Mouse (Mus musculus) hindbrain, postnatal 0 days (tissue): ENCODE results near the gene Sugp2. TPM values are rescaled to one million over a fixed set of nuclear protein-coding genes. Genes with fewer than 3 reads are reported as not detected.
"Not testable (repeated sequence)": the region's sequence is repeated elsewhere in the genome, so short reads cannot be mapped to it uniquely, and the experiment has no call there.

ENCODE experiments used
- ATAC-seq: fragments of 200-750 bp; cut with Nextera tagmentation; 2 replicates; pipeline ENCODE4 v1.8.0; 2017; ENCODE audit warnings: mild to moderate bottlenecking, moderate TSS enrichment, moderate library complexity
- DNase-seq: peaks from one replicate; pipeline ENCODE4 v3.0.0-alpha.2; 2015; ENCODE audit warnings: low spot score
- H3K27ac ChIP-seq: fragments of 300-500 bp; sonication (generic); 2 replicates; pipeline ENCODE4 v1.5.1; 2014; ENCODE audit warnings: mild to moderate bottlenecking
- H3K27me3 ChIP-seq: fragments of 300-500 bp; sonication (generic); 2 replicates; pipeline ENCODE4 v1.6.1; 2014; ENCODE audit warnings: low read length, mixed read lengths; ENCODE audit not compliant: insufficient read depth
- H3K36me3 ChIP-seq: fragments of 300-500 bp; sonication (generic); 2 replicates; pipeline ENCODE4 v1.6.1; 2014; ENCODE audit warnings: low read length, mixed read lengths; ENCODE audit not compliant: insufficient read depth
- H3K4me1 ChIP-seq: fragments of 300-500 bp; sonication (generic); 2 replicates; pipeline ENCODE4 v1.6.1; 2014; ENCODE audit warnings: antibody characterized with exemption, low read length, mixed read lengths; ENCODE audit not compliant: insufficient read depth
- H3K4me2 ChIP-seq: fragments of 300-500 bp; sonication (generic); 2 replicates; pipeline ENCODE4 v1.6.1; 2014; ENCODE audit warnings: low read depth, mild to moderate bottlenecking, low read length, moderate library complexity, mixed read lengths
- H3K4me3 ChIP-seq: fragments of 300-500 bp; sonication (generic); 2 replicates; pipeline ENCODE4 v1.5.1; 2014; ENCODE audit warnings: low read length
- H3K9ac ChIP-seq: fragments of 300-500 bp; sonication (generic); replicated peaks from 2 replicates; pipeline ENCODE4 v1.6.1; 2014; ENCODE audit warnings: mild to moderate bottlenecking, low read length, moderate library complexity, mixed read lengths
- H3K9me3 ChIP-seq: fragments of 300-500 bp; sonication (generic); 2 replicates; pipeline ENCODE4 v1.6.1; 2016; ENCODE audit warnings: low read length, mixed read lengths
- CTCF ChIP-seq: IDR thresholded peaks from 2 replicates; pipeline ENCODE4 v1.5.1; 2016; ENCODE audit warnings: antibody characterized with exemption, control low read depth, low read depth
- WGBS: fragments of 180-500 bp; shearing (Covaris S2); extraction: QIAGEN DNeasy Blood & Tissue Kit; methylation state at CpG from one replicate; pipeline ENCODE4 v1.1.7; 2014; 5-methylcytosine and 5-hydroxymethylcytosine counted together
- polyA plus RNA-seq: library from polyadenylated mRNA; unstranded; fragments of >200 nt; fragmentation: Nextera tagmentation; extraction: Ambion mirVana; gene quantifications from 2 replicates; pipeline ENCODE4 v1.2.1, GENCODE M21; 2015
- total RNA-seq: library from RNA; depleted of rRNA; stranded (reverse); fragments of >200 nt; gene quantifications from 2 replicates; pipeline ENCODE4 v1.2.3, GENCODE M21; 2014

The Sugp2 gene
- total and polyA plus RNA-seq, 2 experiments from 2014 or later, result 61.4 to 123 TPM

DNA sequence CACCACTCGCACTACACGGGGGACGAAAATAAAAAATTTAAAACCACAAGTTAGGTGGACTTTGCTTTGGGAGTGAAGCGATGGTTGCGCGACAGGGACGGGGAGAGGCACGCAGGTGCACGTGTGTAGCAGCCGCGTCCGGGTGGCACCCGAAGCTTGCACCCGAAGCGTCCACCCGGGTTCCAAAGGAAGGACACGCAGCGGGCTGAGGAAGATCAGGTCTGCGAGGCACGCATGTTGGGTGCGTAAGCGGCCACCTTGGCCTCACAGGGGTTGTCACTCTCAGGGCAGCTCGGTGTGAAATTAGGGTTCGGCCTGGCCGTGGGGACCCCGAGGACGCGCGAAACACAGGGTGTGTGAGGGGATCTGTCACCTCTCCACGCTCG lies 22.3 kb upstream of the Sugp2 start:
- peak overlapping the region; percentile 69 for H3K4me3 ChIP-seq
- H3K36me3 ChIP-seq, result no peaks in the 10 kb centered on the region
- no peaks in the 10 kb centered on the region for H3K4me1 ChIP-seq
- ATAC-seq (no peak; the same call in 1 of the 2 replicates), DNase-seq (peak; percentile 24)
- H3K4me2 ChIP-seq, result peak overlapping the region; percentile 91
- no peaks in the 10 kb centered on the region for H3K9me3 ChIP-seq
- no peak for TF ChIP-seq CTCF
- H3K27me3 ChIP-seq, result peaks cover 3% of the 10 kb centered on the region; the same call in 1 of the 2 replicates
- H3K9ac ChIP-seq, result peak overlapping the region; percentile 71
- WGBS, result 1% methylated on average over 31 of the region's 31 CpGs
- H3K27ac ChIP-seq, result peak overlapping the region; percentile 83

DNA sequence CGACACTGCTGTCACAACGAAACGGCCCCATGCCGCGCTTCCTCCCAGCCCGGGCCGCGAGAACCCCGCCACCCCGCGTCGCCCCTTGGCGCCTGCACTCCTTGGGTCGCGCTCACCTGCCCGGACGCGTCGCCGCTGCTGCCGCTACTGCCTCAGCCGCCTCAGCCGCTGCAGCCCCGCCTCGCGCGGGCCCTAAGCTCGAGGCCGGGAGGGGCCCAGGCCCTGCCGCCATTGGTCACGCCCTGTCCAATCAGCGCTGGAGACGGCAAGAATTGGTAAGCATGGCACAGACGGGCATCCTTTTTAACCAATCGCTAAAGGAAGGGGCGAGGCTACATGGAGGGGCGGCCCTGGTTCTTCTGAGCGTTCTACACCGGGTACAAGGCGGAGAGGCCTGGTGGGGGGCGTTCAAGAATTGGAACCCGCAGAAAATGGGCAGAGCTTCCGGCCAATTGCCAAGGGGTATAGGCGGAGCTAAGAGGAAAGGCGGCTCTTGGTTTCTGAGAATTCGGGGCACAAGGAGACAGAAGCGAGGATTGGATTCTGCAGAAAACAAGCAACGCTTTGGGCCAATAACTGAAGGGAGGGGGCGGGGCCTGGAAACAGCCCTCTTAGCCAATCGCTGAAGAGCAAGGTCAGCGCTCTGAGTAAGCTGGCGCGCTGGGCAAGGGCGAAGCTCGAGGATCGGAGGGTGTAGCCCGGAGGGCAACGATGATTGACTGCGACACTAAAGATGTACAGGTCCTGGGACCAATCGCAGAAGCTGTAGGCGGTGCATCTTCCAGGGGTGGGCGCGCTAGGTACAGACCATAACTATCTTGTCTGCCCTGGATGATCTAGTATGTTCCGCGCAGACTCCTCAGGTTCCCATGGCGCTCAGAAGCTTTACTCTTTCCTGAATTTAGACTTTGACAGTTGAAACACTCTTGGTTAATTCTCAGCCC lies 21.6 kb upstream of the Sugp2 start, which contains the start of gene Slc25a42:
Gene Slc25a42, minus strand, starts transcription at position 194 of the 944 bp plus-strand sequence.
- peak; percentile 99 for DNase-seq
- H3K27ac ChIP-seq, result peak within 1 kb of the TSS; percentile 83
- no peaks in the 10 kb centered on the region for H3K36me3 ChIP-seq
- H3K4me1 ChIP-seq, result no peaks in the 10 kb centered on the region
- peak within 1 kb of the TSS; percentile 69 for H3K4me3 ChIP-seq
- 1% methylated on average over 66 of the region's 66 CpGs for WGBS
- peak within 1 kb of the TSS; percentile 71 for H3K9ac ChIP-seq
- ATAC-seq, result peak; percentile 97
- peak within 1 kb of the TSS; percentile 91 for H3K4me2 ChIP-seq
- peaks cover 3% of the 10 kb centered on the region; the same call in 1 of the 2 replicates for H3K27me3 ChIP-seq
- TF ChIP-seq CTCF, result no peak
- H3K9me3 ChIP-seq, result no peaks in the 10 kb centered on the region

DNA sequence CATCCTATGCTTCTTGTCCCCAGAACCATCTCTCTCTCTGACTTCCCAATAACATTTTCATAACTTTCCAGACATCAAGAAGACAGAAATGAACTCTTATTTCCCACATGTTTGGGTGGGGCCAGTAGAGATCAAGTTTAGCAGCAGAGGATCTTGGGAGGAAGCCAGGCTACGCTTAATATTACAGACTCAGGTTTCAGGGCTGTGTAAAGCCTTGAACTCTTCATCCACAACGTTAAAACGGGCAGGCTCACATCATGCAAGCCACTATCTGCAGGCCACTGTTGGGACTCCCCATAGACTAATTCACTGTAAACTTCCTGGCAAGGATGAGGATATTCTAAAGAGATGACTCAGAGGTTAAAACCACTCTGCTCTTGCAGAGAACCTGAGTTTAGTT lies 19.6 kb upstream of the Sugp2 start:
- TF ChIP-seq CTCF, result no peak
- no peak overlapping the region for H3K9ac ChIP-seq
- no peaks in the 10 kb centered on the region for H3K4me1 ChIP-seq
- no peaks in the 10 kb centered on the region for H3K27me3 ChIP-seq
- WGBS, result 77% methylated on average over 3 of the region's 3 CpGs
- H3K4me2 ChIP-seq, result no peak overlapping the region
- no peaks in the 10 kb centered on the region for H3K36me3 ChIP-seq
- no peak for ATAC-seq
- no peak for DNase-seq
- no peak overlapping the region for H3K27ac ChIP-seq
- no peaks in the 10 kb centered on the region for H3K9me3 ChIP-seq
- H3K4me3 ChIP-seq, result no peak overlapping the region

DNA sequence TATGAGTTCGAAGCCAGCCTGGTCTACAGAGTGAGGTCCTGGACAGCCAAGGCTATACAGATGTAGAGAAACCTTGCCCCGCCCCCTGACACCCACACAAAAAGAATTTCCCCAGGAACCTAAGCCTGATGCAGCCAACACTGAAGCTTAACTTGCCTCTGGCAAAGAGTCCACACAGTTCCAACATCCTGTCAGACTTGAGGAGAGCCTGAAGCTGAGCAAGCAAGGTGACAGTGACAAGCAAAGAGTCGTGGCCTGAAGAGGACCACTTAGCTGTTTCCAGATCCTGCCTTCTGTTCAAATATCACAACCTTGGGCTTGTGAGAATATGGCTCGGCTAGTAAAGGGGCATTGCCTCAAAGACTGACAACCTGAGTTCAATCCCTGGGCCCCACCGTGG lies 18.9 kb upstream of the Sugp2 start:
- Histone ChIP-seq H3K9me3 (no peaks in the 10 kb centered on the region), H3K27ac (peak overlapping the region; percentile 43; the same call in 1 of the 2 replicates), H3K27me3 (no peaks in the 10 kb centered on the region), H3K4me3 (no peak overlapping the region), H3K9ac (no peak overlapping the region), H3K36me3 (no peaks in the 10 kb centered on the region), H3K4me1 (no peaks in the 10 kb centered on the region), H3K4me2 (no peak overlapping the region)
- WGBS, result 75% methylated on average over 5 of the region's 5 CpGs
- TF ChIP-seq CTCF, result no peak
- DNase-seq, result no peak
- ATAC-seq, result no peak

DNA sequence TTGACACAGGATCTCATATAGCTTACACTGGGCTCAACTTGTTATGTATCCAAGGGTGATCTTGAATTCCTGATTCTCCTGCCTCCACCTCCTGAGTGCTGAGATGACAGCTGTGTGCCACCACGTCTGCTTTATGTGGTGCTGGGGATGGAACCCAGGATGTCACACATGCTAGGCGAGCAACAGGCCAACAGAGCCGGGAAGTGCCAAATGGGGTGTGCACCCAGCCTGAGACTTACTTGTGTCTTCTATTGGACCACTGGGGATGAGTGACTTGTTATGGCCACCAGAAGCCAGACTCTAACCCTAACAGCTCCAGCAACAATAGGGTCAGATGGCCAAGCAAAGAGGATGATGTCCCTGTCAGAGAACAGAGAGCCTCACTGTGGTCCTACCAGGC lies 17.9 kb upstream of the Sugp2 start:
- H3K36me3 ChIP-seq, H3K4me2 ChIP-seq, H3K4me1 ChIP-seq, DNase-seq, ATAC-seq, H3K27me3 ChIP-seq, H3K4me3 ChIP-seq, H3K9ac ChIP-seq, H3K9me3 ChIP-seq: not testable (repeated sequence)
- 59% methylated on average over 3 of the region's 3 CpGs for WGBS
- H3K27ac ChIP-seq, result peak overlapping the region; percentile 43; the same call in 1 of the 2 replicates

DNA sequence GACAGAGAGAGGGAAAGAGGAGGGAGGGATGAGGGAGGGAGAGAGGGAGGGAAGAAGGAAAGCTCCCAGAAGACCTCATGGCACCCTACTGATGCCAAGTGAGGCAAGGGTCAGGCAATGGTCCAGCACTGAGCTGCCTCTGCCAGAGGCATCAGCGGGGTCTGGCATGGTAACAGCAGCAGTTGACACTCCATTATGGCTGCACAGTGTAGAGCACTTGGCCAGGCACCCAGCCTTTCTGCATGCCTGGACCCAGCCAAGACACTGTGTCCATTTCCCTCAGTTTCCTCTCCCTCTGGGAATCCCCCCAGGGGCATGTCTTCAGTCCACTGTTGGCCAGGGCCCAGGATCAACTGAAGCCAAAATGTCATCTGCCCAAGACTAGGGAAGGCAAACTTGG lies 17.5 kb upstream of the Sugp2 start:
- peak; percentile 51 for ATAC-seq

DNA sequence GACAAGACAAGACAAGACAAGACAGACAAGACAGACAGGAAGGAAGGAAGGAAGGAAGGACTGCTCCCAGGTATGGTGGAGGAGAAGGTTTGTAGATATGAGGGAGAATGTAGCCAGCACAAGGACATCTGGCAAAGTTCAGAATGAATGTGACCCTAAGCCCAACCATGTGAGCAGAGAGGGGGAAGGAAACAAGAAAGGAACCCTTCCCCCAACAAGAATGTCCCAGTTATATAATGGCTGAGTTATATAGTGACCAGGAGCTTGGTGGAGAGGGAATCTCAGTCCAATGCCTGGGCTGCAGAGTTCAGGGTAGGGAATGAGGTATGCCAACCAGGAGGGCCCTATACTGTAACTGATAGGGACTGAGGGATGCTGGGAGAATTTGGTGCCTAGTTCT lies 16.6 kb upstream of the Sugp2 start:
- no peak overlapping the region for H3K4me2 ChIP-seq
- H3K9ac ChIP-seq, result no peak overlapping the region
- DNase-seq (no peak), ATAC-seq (no peak)
- H3K4me3 ChIP-seq, result no peak overlapping the region
- H3K27me3 ChIP-seq, result no peaks in the 10 kb centered on the region
- H3K9me3 ChIP-seq, result no peaks in the 10 kb centered on the region
- TF ChIP-seq CTCF, result no peak
- peaks cover 13% of the 10 kb centered on the region for H3K36me3 ChIP-seq
- H3K27ac ChIP-seq, result 0 out of 2 replicates have a peak overlapping the region, but pooled peaks have one; percentile 42
- H3K4me1 ChIP-seq, result no peaks in the 10 kb centered on the region

More for the DNA sequence above, 17.5 kb upstream of the Sugp2 start:
- H3K27ac ChIP-seq, result peak overlapping the region; percentile 42; the same call in 1 of the 2 replicates
- no peak overlapping the region for H3K4me3 ChIP-seq
- no peak overlapping the region for H3K4me2 ChIP-seq
- H3K4me1 ChIP-seq, result no peaks in the 10 kb centered on the region
- no peak for TF ChIP-seq CTCF
- H3K36me3 ChIP-seq, result peaks cover 5% of the 10 kb centered on the region; the same call in 1 of the 2 replicates
- 38% methylated on average over 1 of the region's 1 CpGs for WGBS
- H3K9ac ChIP-seq, result no peak overlapping the region
- H3K9me3 ChIP-seq, result no peaks in the 10 kb centered on the region
- DNase-seq, result peak; percentile 86
- no peaks in the 10 kb centered on the region for H3K27me3 ChIP-seq
